Mouse (Mus musculus) 416B (cell line): ENCODE measurements around the gene Rab29.
"Not testable (repeated sequence)": the region's sequence is repeated elsewhere in the genome, so short reads cannot be mapped to it uniquely, and the experiment has no call there.

Experiments
- DNase-seq: peaks from one replicate; pipeline ENCODE4 v3.0.0; 2011; ENCODE audit warnings: low read depth

Rab29 gene

GRCm38 (mm10) chr1:131865596-131865995 is 1.4 kb upstream of the Rab29 start:
- DNase-seq = no peak

DNA sequence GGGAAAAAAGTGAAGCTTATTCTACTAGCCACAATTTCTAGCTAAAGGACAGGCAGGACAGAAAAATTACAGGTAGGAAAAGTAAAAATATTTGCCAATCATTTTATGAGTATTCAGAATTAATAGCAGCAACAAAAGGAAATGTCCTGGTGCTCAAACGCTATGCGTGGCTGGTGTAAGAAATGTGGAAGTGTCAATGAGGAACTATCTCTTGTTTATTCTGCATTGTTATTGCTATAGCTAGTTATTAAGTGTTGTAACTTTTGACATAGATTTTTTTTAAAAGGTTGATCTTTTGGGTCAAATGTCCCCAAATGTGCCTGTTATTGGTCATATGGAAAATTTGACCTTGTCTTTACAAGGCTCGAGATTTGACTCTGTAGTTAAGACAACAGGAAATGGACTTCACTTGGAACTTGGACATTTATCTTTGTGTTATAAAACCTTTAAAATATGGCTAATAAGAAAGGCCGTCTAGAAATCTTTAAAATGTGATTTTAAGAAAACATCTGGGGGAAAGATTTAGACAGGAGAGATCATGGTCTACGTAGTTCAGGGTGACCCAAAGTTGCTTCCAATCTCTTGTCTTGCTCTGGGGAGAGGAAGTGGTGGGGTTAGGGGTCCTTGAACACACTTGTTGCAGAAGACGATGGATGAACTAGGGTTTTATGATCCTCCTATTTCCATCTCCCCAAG is 572 bp upstream of the Rab29 start:
- no peak for DNase-seq

DNA sequence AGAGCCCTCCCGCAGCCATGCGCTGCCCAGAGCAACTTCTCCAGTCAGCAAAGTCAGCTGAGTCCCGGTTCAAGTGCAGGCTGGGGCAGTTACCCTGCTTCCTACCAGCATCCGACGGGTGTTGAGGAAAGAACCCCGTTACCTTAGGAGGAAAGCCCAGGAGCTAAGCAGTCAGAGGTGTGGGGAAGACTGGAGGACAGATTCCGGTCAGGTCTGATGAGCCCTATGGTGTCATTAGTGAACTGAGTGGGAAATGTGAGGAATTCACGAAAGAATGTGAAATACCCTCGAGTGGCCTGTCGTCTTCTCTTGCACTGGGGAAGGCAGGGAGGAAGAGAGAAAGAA is 894 bp downstream of the Rab29 start:
- peak; percentile 21 for DNase-seq

- no peak for DNase-seq
Observed at GRCm38 (mm10) chr1:131869561-131869960, 2.5 kb downstream of the Rab29 start.

GRCm38 (mm10) chr1:131872856-131873255 is 5.8 kb downstream of the Rab29 start:
- no peak for DNase-seq

DNA sequence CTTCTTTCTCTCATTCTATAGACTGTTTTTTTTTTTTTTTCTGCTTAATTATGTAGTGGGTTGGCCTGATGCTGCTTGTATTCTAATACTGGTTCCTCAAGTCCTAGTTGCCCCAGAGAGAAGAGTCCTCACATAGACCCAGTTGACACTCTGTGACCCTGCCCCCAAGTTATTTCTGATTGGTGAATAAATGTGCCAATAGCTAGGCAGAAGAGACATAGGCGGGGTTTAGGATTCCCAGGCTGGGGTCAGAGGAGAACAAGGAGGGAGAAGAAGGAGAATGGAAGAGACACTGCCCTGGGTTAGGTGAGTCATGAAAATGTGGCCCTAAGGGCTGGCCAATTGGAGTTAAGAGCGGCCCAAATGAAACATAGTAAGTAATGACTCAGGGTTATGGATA is 12.8 kb downstream of the Rab29 start:
- peak; percentile 31 for DNase-seq

DNA sequence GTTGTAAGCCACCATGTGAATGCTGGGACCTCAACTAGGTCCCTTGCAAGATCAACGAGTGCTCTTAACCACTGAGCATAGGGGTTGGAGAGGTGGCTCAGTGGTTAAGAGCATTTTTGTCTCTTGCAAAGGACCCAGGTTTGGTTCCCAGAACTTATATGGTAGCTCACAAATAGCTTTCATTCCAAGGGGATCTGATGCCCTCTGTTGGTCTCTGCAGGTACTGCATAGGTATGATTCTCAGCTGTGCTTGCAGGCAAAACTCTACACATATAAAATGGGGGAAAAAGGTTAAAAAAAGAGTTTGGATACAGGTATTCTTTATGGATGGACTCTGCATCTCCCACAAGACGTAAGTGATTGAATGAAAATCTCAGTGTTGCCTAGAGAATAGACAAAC is 15.8 kb downstream of the Rab29 start:
- peak; percentile 65 for DNase-seq

- DNase-seq = no peak
Observed at GRCm38 (mm10) chr1:131886173-131886572, 19.1 kb downstream of the Rab29 start.

- DNase-seq = no peak
Observed at GRCm38 (mm10) chr1:131886641-131887040, 19.6 kb downstream of the Rab29 start.

GRCm38 (mm10) chr1:131890043-131890658 is 23.1 kb downstream of the Rab29 start:
- DNase-seq = no peak

- DNase-seq = no peak
Observed at GRCm38 (mm10) chr1:131891436-131891835, 24.4 kb downstream of the Rab29 start.

GRCm38 (mm10) chr1:131902679-131903078 is 35.7 kb downstream of the Rab29 start:
- no peak for DNase-seq

GRCm38 (mm10) chr1:131903251-131903650 is 36.2 kb downstream of the Rab29 start:
- DNase-seq = no peak

- DNase-seq = peak; percentile 76
Observed at GRCm38 (mm10) chr1:131905497-131905896, 38.5 kb downstream of the Rab29 start.

DNA sequence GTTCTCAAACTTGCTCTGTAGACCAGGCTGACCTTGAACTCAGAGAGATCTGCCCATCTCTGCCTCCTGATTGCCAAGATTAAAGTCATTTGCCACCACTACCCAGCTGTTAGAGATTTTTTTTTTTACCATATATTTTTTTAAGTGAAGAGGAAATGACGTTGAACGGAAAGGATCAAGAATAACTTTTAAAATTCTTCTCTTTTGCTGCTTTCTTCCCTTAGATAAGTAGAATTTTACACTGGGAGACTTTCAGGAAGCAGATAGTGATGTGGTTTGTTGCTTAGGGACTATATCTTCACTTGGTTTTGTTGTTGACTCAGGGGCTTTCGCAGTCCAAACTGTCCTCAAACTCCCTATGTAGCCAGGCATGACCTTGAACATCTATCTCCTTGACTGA is 41.4 kb downstream of the Rab29 start:
- peak; percentile 85 for DNase-seq

DNA sequence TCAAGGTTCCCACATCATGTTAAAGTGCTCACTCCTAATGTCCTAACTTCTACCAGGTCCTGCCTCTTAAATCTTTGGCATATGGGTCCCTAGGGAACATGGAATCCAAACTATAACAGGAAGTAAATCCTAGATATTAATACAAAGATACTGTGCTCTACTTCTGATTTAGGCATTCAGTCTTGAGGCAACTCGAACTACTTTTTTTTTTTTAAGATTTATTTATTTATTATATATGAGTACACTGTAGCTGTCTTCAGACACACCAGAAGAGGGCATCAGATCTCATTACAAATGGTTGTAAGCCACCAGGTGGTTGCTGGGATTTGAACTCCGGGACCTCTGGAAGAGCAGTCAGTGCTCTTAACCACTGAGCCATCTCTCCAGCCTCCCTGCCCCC is 42.2 kb downstream of the Rab29 start:
- not testable (repeated sequence) for DNase-seq

GRCm38 (mm10) chr1:131910001-131910648 is 43.1 kb downstream of the Rab29 start, which contains the start of gene Nucks1:
Gene Nucks1, plus strand, starts transcription at chr1:131910534.
- DNase-seq = peak; percentile 99

- peak; percentile 81 for DNase-seq
Observed at GRCm38 (mm10) chr1:131910674-131911558, 43.9 kb downstream of the Rab29 start.

GRCm38 (mm10) chr1:131917634-131918033 is 50.6 kb downstream of the Rab29 start:
- no peak for DNase-seq

DNA sequence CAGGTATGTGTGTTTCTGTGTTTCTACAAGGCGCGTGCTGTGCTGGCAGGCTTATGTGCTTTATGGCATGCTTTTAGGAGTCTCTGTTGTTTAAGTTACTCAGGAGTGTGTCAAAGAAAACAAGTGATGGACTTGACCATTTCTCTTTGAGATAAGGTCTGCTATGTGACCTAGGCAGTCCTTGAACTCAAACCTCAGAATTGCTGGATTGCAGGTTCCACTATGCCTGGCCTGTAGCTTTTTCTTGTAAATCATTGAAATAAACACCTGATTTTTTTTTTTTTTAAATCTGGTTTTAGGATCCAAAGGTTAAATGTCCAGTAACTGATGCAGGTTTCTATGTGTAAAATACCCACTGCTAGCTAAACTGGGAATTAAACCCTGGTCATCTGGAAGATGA is 52.0 kb downstream of the Rab29 start:
- DNase-seq = no peak

DNA sequence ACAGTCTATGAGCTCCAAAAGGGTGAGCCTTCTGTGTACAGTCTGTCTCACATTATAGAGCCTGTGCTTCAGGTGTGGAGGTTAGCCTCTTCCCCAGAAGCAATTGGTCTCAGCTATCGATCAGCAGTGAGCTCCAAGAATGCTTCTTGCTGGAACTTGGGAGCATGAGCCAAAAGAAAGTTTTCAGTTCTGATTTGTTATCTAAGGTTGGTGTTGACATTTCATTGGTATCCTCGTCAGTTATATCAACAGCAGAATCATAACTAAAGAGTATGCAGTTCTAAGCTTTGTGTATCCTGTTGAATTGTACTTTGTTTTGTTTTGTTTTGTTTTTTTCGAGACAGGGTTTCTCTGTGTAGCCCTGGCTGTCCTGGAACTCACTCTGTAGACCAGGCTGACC is 55.1 kb downstream of the Rab29 start:
- no peak for DNase-seq
